Mouse (Mus musculus) v-Abl transformed pro-B cells (cell line): ENCODE data around the gene 1700001F09Rik.
"Not testable (repeated sequence)": the region's sequence is repeated elsewhere in the genome, so short reads cannot be mapped to it uniquely, and the experiment has no call there.

Experiments
- in situ Hi-C, 2 experiments: fragments of 400-800 bp; cut with MboI; formaldehyde crosslinking; loops; one replicate each; pipeline ENCODE4 v1.15.1; 2025; ENCODE audit not compliant: unreplicated experiment in 2 of 2

The 1700001F09Rik gene

DNA sequence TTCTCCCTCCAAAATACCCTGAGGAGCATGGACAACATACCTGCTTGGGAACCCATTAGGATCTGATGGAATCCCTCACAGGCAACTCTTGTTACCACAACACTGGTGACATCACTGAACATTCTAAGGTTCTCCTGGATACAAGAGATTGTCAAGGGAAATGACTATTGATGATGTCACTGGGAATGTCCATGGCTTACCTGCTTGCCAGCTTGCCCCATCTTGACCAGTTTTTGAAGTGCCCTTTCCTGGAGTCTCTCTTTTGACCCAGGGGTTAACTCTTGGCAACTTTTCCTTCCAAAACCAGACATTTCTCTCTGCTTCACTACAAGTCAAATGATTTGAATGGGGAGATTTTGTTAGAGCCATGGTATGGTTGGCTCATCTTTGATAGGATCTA, at the start of gene 1700001F09Rik:
Gene 1700001F09Rik, minus strand, starts transcription at position 101 of the 400 bp plus-strand sequence.
- in situ Hi-C loops = not testable (repeated sequence)

DNA sequence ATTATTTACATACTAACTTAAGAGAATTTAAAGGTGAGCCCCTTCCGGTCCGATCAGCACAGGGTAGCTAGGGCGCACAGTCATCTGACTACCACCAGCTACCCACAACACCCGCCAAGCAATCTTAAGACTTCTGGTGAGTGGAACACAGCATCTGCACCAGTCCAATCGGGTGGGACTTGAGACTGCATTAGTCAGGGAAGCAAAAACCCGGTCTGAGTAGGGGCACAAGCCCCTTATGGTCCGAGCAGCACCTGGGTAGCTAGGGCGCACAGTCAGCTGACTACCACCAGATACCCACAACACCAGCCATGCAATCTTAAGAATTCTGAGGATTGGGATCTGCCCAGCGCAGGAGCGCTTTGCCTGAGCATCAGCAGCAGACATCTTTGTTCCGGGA, 14.1 kb upstream of the 1700001F09Rik start:
- in situ Hi-C loops = not testable (repeated sequence)

DNA sequence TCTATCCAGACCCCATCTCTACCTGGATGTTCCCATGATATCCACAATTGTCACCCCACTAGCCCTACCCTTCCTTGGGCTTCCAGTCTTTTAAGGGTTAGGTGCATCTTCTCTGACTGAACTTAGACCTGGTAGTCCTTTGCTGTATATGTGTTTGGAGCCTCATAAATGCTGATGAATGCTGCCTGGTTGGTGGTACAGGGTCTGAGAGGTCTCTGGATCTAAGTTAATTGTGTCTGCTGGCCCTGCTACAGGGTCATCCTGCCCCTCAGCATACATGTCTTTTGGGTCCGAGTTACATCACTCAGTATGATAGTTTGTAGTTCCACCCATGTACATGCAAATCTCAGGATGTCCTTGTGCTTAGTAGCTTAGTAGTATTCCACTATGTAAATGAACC, 11.6 kb upstream of the 1700001F09Rik start:
- in situ Hi-C loops = not testable (repeated sequence)

DNA sequence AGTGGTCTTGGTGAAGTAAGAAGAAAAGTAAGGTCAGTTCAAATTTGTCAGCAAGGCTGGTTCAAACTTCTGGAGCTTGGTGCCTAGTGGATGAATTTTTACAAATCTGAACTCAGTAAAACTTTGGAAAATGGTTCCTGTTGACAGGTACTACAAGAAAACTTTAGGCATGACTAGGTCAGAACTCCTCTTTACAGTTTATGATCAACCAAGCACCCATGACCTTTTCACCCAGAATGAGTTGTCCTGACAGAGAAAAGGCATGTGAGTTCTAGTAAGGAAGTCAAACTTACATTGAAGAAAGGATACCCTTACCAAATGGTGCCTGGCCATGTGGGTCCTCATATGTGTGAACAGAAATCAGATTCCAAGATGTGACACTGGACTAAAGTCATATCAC, 9.9 kb upstream of the 1700001F09Rik start:
- in situ Hi-C loops = not testable (repeated sequence)

DNA sequence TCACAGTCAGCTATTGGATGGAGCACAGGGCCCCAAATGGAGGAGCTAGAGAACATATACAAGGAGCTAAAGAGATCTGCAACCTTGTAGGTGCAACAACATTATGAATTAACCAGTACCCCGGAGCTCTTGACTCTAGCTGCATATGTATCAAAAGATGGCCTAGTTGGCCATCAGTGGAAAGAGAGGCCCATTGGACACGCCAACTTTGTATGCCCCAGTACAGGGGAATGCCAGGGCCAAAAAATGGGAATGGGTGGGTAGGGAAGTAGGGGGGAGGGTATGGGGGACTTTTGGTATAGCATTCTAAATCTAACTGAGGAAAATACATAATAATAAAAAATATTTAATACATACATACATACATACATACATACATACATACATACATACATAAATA, 5.3 kb upstream of the 1700001F09Rik start:
- in situ Hi-C loops = not testable (repeated sequence)

DNA sequence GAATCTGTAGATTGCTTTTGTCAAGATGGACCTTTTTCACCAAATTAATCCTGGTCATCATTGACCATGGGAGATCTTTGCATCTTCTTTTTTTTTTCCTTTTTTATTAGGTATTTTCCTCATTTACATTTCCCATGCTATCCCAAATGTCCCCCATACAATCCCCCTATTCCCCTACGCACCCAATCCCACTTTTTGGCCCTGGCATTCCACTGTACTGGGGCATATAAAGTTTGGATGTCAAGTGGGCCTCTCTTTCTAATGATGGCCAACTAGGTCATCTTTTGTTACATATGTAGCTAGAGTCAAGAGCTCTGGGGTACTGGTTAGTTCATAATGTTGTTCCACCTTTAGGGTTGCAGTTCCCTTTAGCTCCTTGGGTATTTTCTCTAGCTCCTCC, 10.0 kb downstream of the 1700001F09Rik start:
- in situ Hi-C loops = not testable (repeated sequence)

DNA sequence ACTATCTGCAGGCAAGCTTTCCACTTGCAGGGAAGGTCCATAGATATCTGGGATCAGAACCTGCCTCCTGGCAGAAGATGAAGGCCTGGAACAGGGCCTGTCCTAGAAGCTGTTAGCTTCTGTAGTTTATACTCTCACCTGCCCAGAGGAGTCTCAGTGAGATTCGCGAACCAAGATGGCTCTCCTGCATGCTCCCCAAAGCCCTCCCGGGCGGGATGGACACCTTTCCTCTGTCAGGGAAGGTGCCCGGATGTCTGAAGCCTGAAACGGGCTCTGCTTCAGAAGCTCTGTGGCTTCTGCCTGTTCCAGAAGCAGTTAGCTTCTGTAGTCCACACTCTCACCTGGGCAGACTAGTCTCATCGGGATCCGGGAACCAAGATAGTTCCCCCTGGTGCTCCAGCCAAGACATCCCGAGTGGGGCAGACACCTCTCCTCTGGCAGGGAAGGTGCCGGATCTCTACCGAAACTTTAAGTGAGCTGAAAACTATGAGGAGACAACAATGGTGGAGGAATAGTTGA, 16.2 kb downstream of the 1700001F09Rik start:
- in situ Hi-C loops = not testable (repeated sequence)

DNA sequence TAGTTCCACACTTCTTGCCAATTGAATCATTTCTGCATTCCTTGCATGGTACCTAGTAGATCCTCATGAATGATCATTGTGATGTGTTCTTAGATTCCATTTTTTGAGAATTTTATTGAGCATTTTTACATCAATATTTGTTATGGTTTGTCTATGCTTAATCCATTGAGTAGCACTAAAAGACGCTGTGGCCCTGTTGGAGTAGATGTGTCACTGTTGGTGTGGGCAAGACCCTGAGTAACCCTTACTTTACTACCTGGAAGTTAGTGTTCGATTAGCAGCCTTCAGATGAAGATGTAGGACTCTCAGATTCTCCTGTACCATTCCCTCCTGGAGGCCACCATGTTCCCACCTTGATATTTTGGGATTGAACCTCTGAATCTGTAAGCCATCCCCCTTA, 19.0 kb downstream of the 1700001F09Rik start:
- in situ Hi-C loops = not testable (repeated sequence)

DNA sequence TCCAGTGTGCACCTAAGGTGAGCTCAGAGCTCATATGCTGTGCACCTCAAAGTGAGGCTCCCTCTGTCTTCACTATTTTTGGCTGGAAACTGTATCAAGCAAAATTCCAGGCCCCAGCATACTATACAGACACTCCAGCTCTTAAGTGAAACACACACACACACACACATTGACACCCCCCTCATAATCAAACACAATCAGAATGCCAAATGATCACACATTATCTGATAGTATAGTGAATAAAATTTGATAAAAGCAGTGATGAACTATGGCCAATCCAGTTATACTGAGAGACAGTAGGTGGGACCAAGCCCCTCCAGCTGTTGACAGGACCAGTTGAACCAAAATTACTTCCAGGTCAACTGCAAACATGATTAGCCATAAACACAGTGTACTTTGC, 28.1 kb downstream of the 1700001F09Rik start:
- in situ Hi-C loops = not testable (repeated sequence)

DNA sequence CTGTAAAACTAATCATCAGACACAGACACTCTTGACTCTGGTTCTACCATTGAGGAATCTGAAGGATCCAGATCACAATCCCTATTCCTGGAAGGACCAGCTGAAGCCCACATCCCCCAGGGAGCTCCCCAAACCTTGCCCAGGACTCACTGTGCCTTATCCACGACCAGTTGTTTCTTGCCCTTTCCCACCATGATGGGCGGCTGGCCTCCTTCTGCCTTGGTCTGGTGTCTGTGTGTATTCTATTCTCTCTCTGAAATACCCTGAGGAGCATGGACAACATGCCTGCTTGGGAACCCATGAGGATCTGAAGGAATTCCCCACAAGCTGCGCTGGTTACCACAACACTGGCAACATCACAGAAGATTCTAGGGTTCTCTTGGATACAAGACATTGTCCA, 54.1 kb downstream of the 1700001F09Rik start, which contains the start of gene Gm8127:
Gene Gm8127, minus strand, starts transcription at position 330 of the 400 bp plus-strand sequence.
- in situ Hi-C loops = not testable (repeated sequence)
